Mouse (Mus musculus): ENCODE data around the gene Vezt. TPM values are rescaled to one million over a fixed set of nuclear protein-coding genes. Genes with fewer than 3 reads are reported as not detected.

The Vezt gene
- polyA plus RNA-seq (2014; fragmentation: Illumina TruSeq; extraction: RNeasy Lipid Tissue Mini Kit (QIAGEN cat#74804); ENCODE audit: low read depth, low replicate concordance) = 23.0 TPM

GRCm38 (mm10) chr10:94035658-94036374 is at the start of gene Vezt, which contains the start of gene Fgd6:
TSS of gene Vezt (minus strand) at chr10:94035817.
TSS of gene Fgd6 (plus strand) at chr10:94036001.

DNA sequence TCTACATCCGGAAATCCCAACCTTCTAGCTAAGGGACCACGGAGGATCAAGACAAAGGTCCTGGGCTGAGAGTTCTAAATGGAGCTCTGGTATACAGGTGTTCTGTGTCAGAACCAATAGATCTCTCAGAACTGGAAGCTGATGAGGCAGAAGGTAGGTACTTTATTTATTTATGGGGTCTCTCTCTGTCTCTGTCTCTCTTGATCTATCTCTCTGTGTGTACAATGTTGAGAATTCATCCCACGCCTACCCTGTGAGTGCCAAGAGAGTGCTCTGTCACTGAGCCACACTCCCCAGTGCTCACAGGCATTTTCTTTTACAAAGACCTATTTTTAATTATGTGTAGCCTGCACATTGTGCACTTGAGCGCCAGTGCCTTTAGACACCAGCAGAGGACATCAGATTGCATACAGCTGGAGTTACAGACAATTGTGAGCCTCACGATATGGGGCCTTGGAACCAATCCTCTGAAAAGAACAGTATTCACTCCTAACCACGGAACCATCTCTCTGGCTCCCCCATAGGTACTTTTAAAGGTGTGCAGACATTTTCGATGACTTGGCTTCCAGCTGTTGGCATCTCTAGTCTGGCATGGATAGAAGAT is 138.5 kb downstream of the Vezt start, which contains the start of gene Metap2:
Gene Metap2, minus strand, starts transcription at position 51 of the 604 bp plus-strand sequence.

Other genes with a start within 250 kb of the Vezt start
- gene Usp44, start 204.3 kb downstream of the Vezt start, polyA plus RNA-seq (2014; fragmentation: Illumina TruSeq; extraction: RNeasy Lipid Tissue Mini Kit (QIAGEN cat#74804); ENCODE audit: low read depth, low replicate concordance) = not detected
- gene Metap2, start 138.7 kb downstream of the Vezt start, polyA plus RNA-seq (2014; fragmentation: Illumina TruSeq; extraction: RNeasy Lipid Tissue Mini Kit (QIAGEN cat#74804); ENCODE audit: low read depth, low replicate concordance) = 149 TPM
- gene Fgd6, start 184 bp upstream of the Vezt start, polyA plus RNA-seq (2014; fragmentation: Illumina TruSeq; extraction: RNeasy Lipid Tissue Mini Kit (QIAGEN cat#74804); ENCODE audit: low read depth, low replicate concordance) = 4.0 TPM
- gene Nr2c1, start 112.2 kb upstream of the Vezt start, polyA plus RNA-seq (2014; fragmentation: Illumina TruSeq; extraction: RNeasy Lipid Tissue Mini Kit (QIAGEN cat#74804); ENCODE audit: low read depth, low replicate concordance) = 4.8 TPM
- 1,061 TPM for gene Ndufa12, start 162.9 kb upstream of the Vezt start, polyA plus RNA-seq (2014; fragmentation: Illumina TruSeq; extraction: RNeasy Lipid Tissue Mini Kit (QIAGEN cat#74804); ENCODE audit: low read depth, low replicate concordance)

Data from heart, adult 10 weeks (tissue).